Mouse (Mus musculus): ENCODE measurements around the gene Tcte3.
"Not testable (repeated sequence)": the region's sequence is repeated elsewhere in the genome, so short reads cannot be mapped to it uniquely, and the experiment has no call there.

Tcte3 gene

GRCm38 (mm10) chr17:15041175-15041729, at the start of gene Tcte3, which contains the start of the genes Ermard and Gm3448:
Gene Tcte3 (minus strand): TSS chr17:15041488.
Gene Ermard (plus strand): TSS chr17:15041208.
Gene Gm3448 (minus strand): TSS chr17:15041537.
- peak; percentile 46 to 72 for DNase-seq

GRCm38 (mm10) chr17:15088591-15089001, 47.3 kb upstream of the Tcte3 start:
- no peak for DNase-seq

GRCm38 (mm10) chr17:15088166-15088565, 46.9 kb upstream of the Tcte3 start:
- no peak for DNase-seq

- DNase-seq: no peak
Measured at GRCm38 (mm10) chr17:15085006-15085405, 43.7 kb upstream of the Tcte3 start.

- no peak for DNase-seq
Measured at GRCm38 (mm10) chr17:15084226-15084848, 43.0 kb upstream of the Tcte3 start.

- DNase-seq: no peak
Measured at GRCm38 (mm10) chr17:15077536-15077935, 36.2 kb upstream of the Tcte3 start.

- peak; percentile 49 to 66 for DNase-seq
Measured at GRCm38 (mm10) chr17:15075033-15075432, 33.7 kb upstream of the Tcte3 start.

GRCm38 (mm10) chr17:15072211-15072610, 30.9 kb upstream of the Tcte3 start:
- DNase-seq: no peak

- peak; percentile 25 to 42 for DNase-seq
Measured at GRCm38 (mm10) chr17:15069124-15069523, 27.8 kb upstream of the Tcte3 start.

- DNase-seq: no peak
Measured at GRCm38 (mm10) chr17:15068040-15068792, 26.9 kb upstream of the Tcte3 start.

GRCm38 (mm10) chr17:15066911-15067310, 25.6 kb upstream of the Tcte3 start:
- no peak for DNase-seq

- peak; percentile 38 to 61 for DNase-seq
Measured at GRCm38 (mm10) chr17:15066066-15066465, 24.8 kb upstream of the Tcte3 start.

- peak; percentile 67 to 77 for DNase-seq
Measured at GRCm38 (mm10) chr17:15065391-15066024, 24.2 kb upstream of the Tcte3 start.

- DNase-seq: no peak
Measured at GRCm38 (mm10) chr17:15060356-15060755, 19.1 kb upstream of the Tcte3 start.

- DNase-seq: no peak
Measured at GRCm38 (mm10) chr17:15059646-15060045, 18.4 kb upstream of the Tcte3 start.

- no peak for DNase-seq
Measured at GRCm38 (mm10) chr17:15058161-15058591, 16.9 kb upstream of the Tcte3 start.

- no peak for DNase-seq
Measured at GRCm38 (mm10) chr17:15055925-15056324, 14.6 kb upstream of the Tcte3 start.

GRCm38 (mm10) chr17:15053829-15054200, 12.5 kb upstream of the Tcte3 start:
- peak in 1 of 2 experiments; percentile 9 for DNase-seq

- DNase-seq: not testable (repeated sequence)
Measured at GRCm38 (mm10) chr17:15053183-15053828, 12.0 kb upstream of the Tcte3 start.

GRCm38 (mm10) chr17:15052766-15053165, 11.5 kb upstream of the Tcte3 start:
- DNase-seq: not testable (repeated sequence)

GRCm38 (mm10) chr17:15050338-15050737, 9.1 kb upstream of the Tcte3 start:
- DNase-seq: not testable (repeated sequence)

- not testable (repeated sequence) for DNase-seq
Measured at GRCm38 (mm10) chr17:15040455-15040854, 833 bp downstream of the Tcte3 start.

GRCm38 (mm10) chr17:15031414-15031813, 9.9 kb downstream of the Tcte3 start:
- not testable (repeated sequence) for DNase-seq
